Mouse (Mus musculus) heart, postnatal 0 days (tissue): ENCODE results near the gene Zmpste24.

Experiments used
- CTCF ChIP-seq: IDR thresholded peaks from 2 replicates; pipeline ENCODE4 v1.5.1; 2016; ENCODE audit warnings: antibody characterized with exemption, control low read depth, low read depth
- EP300 ChIP-seq: IDR thresholded peaks from 2 replicates; pipeline ENCODE4 v1.6.1; 2016; ENCODE audit warnings: antibody characterized with exemption, low read depth

DNA sequence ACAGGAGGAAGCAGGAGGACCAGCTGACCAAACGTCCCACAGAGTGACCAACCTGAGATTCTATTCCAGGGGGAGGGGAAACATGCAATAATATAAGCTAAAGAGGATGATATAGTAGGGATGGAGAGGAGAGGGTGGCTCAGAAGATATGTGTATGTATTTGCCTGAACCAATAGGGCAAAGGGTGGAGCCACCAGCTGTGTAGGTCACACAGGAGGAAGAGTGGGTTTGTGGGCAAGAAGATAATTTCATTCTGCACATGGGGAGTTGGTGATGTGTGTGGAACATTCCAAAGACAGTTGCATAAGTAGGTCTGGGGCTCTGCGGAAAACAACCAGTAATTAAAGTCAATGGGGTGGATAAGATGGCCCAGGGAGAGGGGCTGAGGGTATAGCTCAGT is 72.4 kb downstream of the Zmpste24 start:
- no peak for TF ChIP-seq CTCF
- TF ChIP-seq EP300, result no peak
